Mouse (Mus musculus) forebrain, embryonic 10.5 days (tissue): ENCODE measurements around the gene Flrt1. TPM values are rescaled to one million over a fixed set of nuclear protein-coding genes. Genes with fewer than 3 reads are reported as not detected.

Source experiments
- DNase-seq: peaks from one replicate; pipeline ENCODE4 v3.0.0-alpha.2; 2017; ENCODE audit warnings: low spot score; ENCODE audit errors: extremely low spot score
- H3K27ac ChIP-seq: fragments of 300-500 bp; sonication (generic); 2 replicates; pipeline ENCODE4 v1.5.1; 2016; ENCODE audit warnings: mild to moderate bottlenecking
- H3K27me3 ChIP-seq: fragments of 300-500 bp; sonication (generic); 2 replicates; pipeline ENCODE4 v1.6.1; 2016; ENCODE audit warnings: mild to moderate bottlenecking; ENCODE audit not compliant: poor library complexity, severe bottlenecking
- H3K36me3 ChIP-seq: fragments of 300-500 bp; sonication (generic); replicated peaks from 2 replicates; pipeline ENCODE4 v1.6.1; 2016; ENCODE audit warnings: mild to moderate bottlenecking, moderate library complexity
- H3K4me1 ChIP-seq: fragments of 300-500 bp; sonication (generic); 2 replicates; pipeline ENCODE4 v1.6.1; 2016
- H3K4me3 ChIP-seq: fragments of 300-500 bp; sonication (generic); 2 replicates; pipeline ENCODE4 v1.5.1; 2016; ENCODE audit warnings: mild to moderate bottlenecking, moderate library complexity
- H3K9me3 ChIP-seq: fragments of 300-500 bp; sonication (generic); 2 replicates; pipeline ENCODE4 v1.6.1; 2016; ENCODE audit warnings: mild to moderate bottlenecking, moderate library complexity
- WGBS: fragments of 180-500 bp; shearing (Covaris S2); methylation state at CpG from one replicate; pipeline ENCODE4 v1.1.7; 2016; 5-methylcytosine and 5-hydroxymethylcytosine counted together
- polyA plus RNA-seq: library from polyadenylated mRNA; unstranded; fragments of >200 nt; fragmentation: Nextera tagmentation; extraction: Ambion mirVana; gene quantifications from 2 replicates; pipeline ENCODE4 v1.2.1, GENCODE M21; 2016

Flrt1 gene
- polyA plus RNA-seq, 1 experiment from 2014 or later: 4.8 TPM

GRCm38 (mm10) chr19:7140856-7141421 lies 35.4 kb upstream of the Flrt1 start:
- DNase-seq: no peak
- WGBS: 55% methylated on average over 12 of the region's 12 CpGs
- H3K4me1 ChIP-seq: peaks cover 87% of the 10 kb centered on the region
- no peaks in the 10 kb centered on the region for H3K9me3 ChIP-seq
- H3K36me3 ChIP-seq: no peaks in the 10 kb centered on the region
- peak overlapping the region; percentile 72 for H3K27ac ChIP-seq
- H3K4me3 ChIP-seq: no peak overlapping the region
- peaks cover 98% of the 10 kb centered on the region for H3K27me3 ChIP-seq

GRCm38 (mm10) chr19:7140373-7140772 lies 34.8 kb upstream of the Flrt1 start:
- peak overlapping the region; percentile 69 for H3K27ac ChIP-seq

GRCm38 (mm10) chr19:7139321-7139720 lies 33.8 kb upstream of the Flrt1 start:
- H3K27me3 ChIP-seq: peaks cover 98% of the 10 kb centered on the region
- peak overlapping the region; percentile 52 for H3K27ac ChIP-seq
- H3K9me3 ChIP-seq: no peaks in the 10 kb centered on the region
- no peaks in the 10 kb centered on the region for H3K36me3 ChIP-seq
- 68% methylated on average over 4 of the region's 4 CpGs for WGBS
- no peak for DNase-seq
- H3K4me1 ChIP-seq: peaks cover 99% of the 10 kb centered on the region
- H3K4me3 ChIP-seq: no peak overlapping the region

More at GRCm38 (mm10) chr19:7140373-7140772, 34.8 kb upstream of the Flrt1 start:
- Histone ChIP-seq H3K36me3 (no peaks in the 10 kb centered on the region), H3K4me3 (no peak overlapping the region), H3K9me3 (no peaks in the 10 kb centered on the region), H3K27me3 (peaks cover 98% of the 10 kb centered on the region), H3K4me1 (peaks cover 90% of the 10 kb centered on the region)
- no peak for DNase-seq
- WGBS: 75% methylated on average over 6 of the region's 6 CpGs

- Histone ChIP-seq H3K4me1 (peaks cover 99% of the 10 kb centered on the region), H3K27me3 (peaks cover 98% of the 10 kb centered on the region), H3K36me3 (no peaks in the 10 kb centered on the region), H3K9me3 (no peaks in the 10 kb centered on the region), H3K4me3 (no peak overlapping the region), H3K27ac (peak overlapping the region; percentile 52)
- WGBS: 61% methylated on average over 14 of the region's 14 CpGs
- no peak for DNase-seq
Measured at GRCm38 (mm10) chr19:7138327-7138726, 32.8 kb upstream of the Flrt1 start.

GRCm38 (mm10) chr19:7136714-7137498 lies 31.4 kb upstream of the Flrt1 start:
- 38% methylated on average over 14 of the region's 14 CpGs for WGBS
- H3K4me3 ChIP-seq: no peak overlapping the region
- peaks cover 98% of the 10 kb centered on the region for H3K4me1 ChIP-seq
- no peaks in the 10 kb centered on the region for H3K9me3 ChIP-seq
- H3K27me3 ChIP-seq: peaks cover 98% of the 10 kb centered on the region
- no peaks in the 10 kb centered on the region for H3K36me3 ChIP-seq
- H3K27ac ChIP-seq: peak overlapping the region; percentile 82
- DNase-seq: no peak

- Histone ChIP-seq H3K9me3 (no peaks in the 10 kb centered on the region), H3K4me3 (peak overlapping the region; percentile 15; the same call in 1 of the 2 replicates), H3K36me3 (no peaks in the 10 kb centered on the region), H3K4me1 (peaks cover 96% of the 10 kb centered on the region), H3K27me3 (peaks cover 98% of the 10 kb centered on the region), H3K27ac (peak overlapping the region; percentile 82)
- 14% methylated on average over 9 of the region's 9 CpGs for WGBS
- DNase-seq: no peak
Measured at GRCm38 (mm10) chr19:7136016-7136415, 30.5 kb upstream of the Flrt1 start.

- Histone ChIP-seq H3K36me3 (no peaks in the 10 kb centered on the region), H3K9me3 (no peaks in the 10 kb centered on the region), H3K27ac (peak overlapping the region; percentile 82), H3K27me3 (peaks cover 99% of the 10 kb centered on the region), H3K4me1 (peaks cover 94% of the 10 kb centered on the region), H3K4me3 (peak overlapping the region; percentile 15; the same call in 1 of the 2 replicates)
- WGBS: 3% methylated on average over 9 of the region's 9 CpGs
- DNase-seq: peak; percentile 31
Measured at GRCm38 (mm10) chr19:7135525-7135924, 30.0 kb upstream of the Flrt1 start.

GRCm38 (mm10) chr19:7134631-7135091 lies 29.1 kb upstream of the Flrt1 start:
- no peaks in the 10 kb centered on the region for H3K36me3 ChIP-seq
- 11% methylated on average over 17 of the region's 17 CpGs for WGBS
- H3K4me1 ChIP-seq: peaks cover 93% of the 10 kb centered on the region
- peak overlapping the region; percentile 82 for H3K27ac ChIP-seq
- H3K4me3 ChIP-seq: peak overlapping the region; percentile 23; the same call in 1 of the 2 replicates
- peaks cover 99% of the 10 kb centered on the region for H3K27me3 ChIP-seq
- peak; percentile 44 for DNase-seq
- H3K9me3 ChIP-seq: no peaks in the 10 kb centered on the region

GRCm38 (mm10) chr19:7133436-7133835 lies 27.9 kb upstream of the Flrt1 start:
- WGBS: 83% methylated on average over 9 of the region's 9 CpGs

GRCm38 (mm10) chr19:7130317-7130716 lies 24.8 kb upstream of the Flrt1 start:
- DNase-seq: no peak
- 79% methylated on average over 11 of the region's 11 CpGs for WGBS
- no peak overlapping the region for H3K27ac ChIP-seq
- peaks cover 68% of the 10 kb centered on the region for H3K4me1 ChIP-seq
- no peaks in the 10 kb centered on the region for H3K9me3 ChIP-seq
- H3K36me3 ChIP-seq: no peaks in the 10 kb centered on the region
- H3K27me3 ChIP-seq: peaks cover 100% of the 10 kb centered on the region
- no peak overlapping the region for H3K4me3 ChIP-seq

More at GRCm38 (mm10) chr19:7133436-7133835, 27.9 kb upstream of the Flrt1 start:
- Histone ChIP-seq H3K9me3 (no peaks in the 10 kb centered on the region), H3K27me3 (peaks cover 99% of the 10 kb centered on the region), H3K4me3 (no peak overlapping the region), H3K4me1 (peaks cover 93% of the 10 kb centered on the region), H3K36me3 (no peaks in the 10 kb centered on the region), H3K27ac (peak overlapping the region; percentile 82)
- no peak for DNase-seq

- Histone ChIP-seq H3K27me3 (peaks cover 95% of the 10 kb centered on the region), H3K27ac (peak overlapping the region; percentile 72), H3K36me3 (no peaks in the 10 kb centered on the region), H3K4me3 (no peak overlapping the region), H3K4me1 (peaks cover 56% of the 10 kb centered on the region), H3K9me3 (no peaks in the 10 kb centered on the region)
- peak; percentile 50 for DNase-seq
- 38% methylated on average over 19 of the region's 19 CpGs for WGBS
Measured at GRCm38 (mm10) chr19:7128551-7129475, 23.3 kb upstream of the Flrt1 start.

- 81% methylated on average over 2 of the region's 2 CpGs for WGBS
- H3K4me3 ChIP-seq: no peak overlapping the region
- no peak for DNase-seq
- no peaks in the 10 kb centered on the region for H3K36me3 ChIP-seq
- peaks cover 53% of the 10 kb centered on the region for H3K4me1 ChIP-seq
- peaks cover 89% of the 10 kb centered on the region for H3K27me3 ChIP-seq
- no peaks in the 10 kb centered on the region for H3K9me3 ChIP-seq
- H3K27ac ChIP-seq: no peak overlapping the region
Measured at GRCm38 (mm10) chr19:7126933-7127332, 21.4 kb upstream of the Flrt1 start.
